Mouse (Mus musculus) macrophage (primary cell): ENCODE measurements at regions not wholly inside any gene's neighbourhood (a gene's known extent, or its start where the extent isn't known, plus 50 kb on each side); places are given as distances from the start of the nearest gene placed in this dataset.
"Not testable (repeated sequence)": the region's sequence is repeated elsewhere in the genome, so short reads cannot be mapped to it uniquely, and the experiment has no call there.

ENCODE experiments used
- H3K27ac ChIP-seq: fragments of 350-480 bp; formaldehyde crosslinking; 2 replicates; pipeline ENCODE4 v1.9.0; 2021
- H3K36me3 ChIP-seq: fragments of 350-480 bp; formaldehyde crosslinking; 2 replicates; pipeline ENCODE4 v1.9.0; 2021; ENCODE audit errors: inconsistent target
- H3K4me3 ChIP-seq: fragments of 350-480 bp; formaldehyde crosslinking; 2 replicates; pipeline ENCODE4 v1.9.0; 2021; ENCODE audit errors: inconsistent target
- H3K79me2 ChIP-seq: fragments of 350-480 bp; formaldehyde crosslinking; 2 replicates; pipeline ENCODE4 v1.9.0; 2021; ENCODE audit errors: inconsistent target
- WGBS: methylation state at CpG from one replicate; pipeline ENCODE4 v1.1.7; 2026; ENCODE audit warnings: inconsistent platforms; ENCODE audit not compliant: missing documents; 5-methylcytosine and 5-hydroxymethylcytosine counted together

GRCm38 (mm10) chr8:20495542-20495941, 119.2 kb upstream of the Gm21119 start:
- not testable (repeated sequence) for H3K79me2 ChIP-seq, H3K4me3 ChIP-seq, H3K27ac ChIP-seq, H3K36me3 ChIP-seq
- WGBS = no CpG with 5 or more reads among the region's 1 CpGs

- H3K4me3 ChIP-seq, H3K36me3 ChIP-seq, H3K79me2 ChIP-seq, H3K27ac ChIP-seq: not testable (repeated sequence)
- WGBS = 87% methylated on average over 1 of the region's 1 CpGs
These were observed 100.8 kb upstream of the Gm21119 start for GRCm38 (mm10) chr8:20513920-20514319.

GRCm38 (mm10) chr8:20516324-20516830, 98.3 kb upstream of the Gm21119 start:
- WGBS = 69% methylated on average over 2 of the region's 3 CpGs
- H3K4me3 ChIP-seq, H3K36me3 ChIP-seq, H3K27ac ChIP-seq, H3K79me2 ChIP-seq: not testable (repeated sequence)

- WGBS = 32% methylated on average over 1 of the region's 1 CpGs
- not testable (repeated sequence) for H3K27ac ChIP-seq, H3K4me3 ChIP-seq, H3K36me3 ChIP-seq, H3K79me2 ChIP-seq
These were observed 97.2 kb upstream of the Gm21119 start for GRCm38 (mm10) chr8:20517551-20517950.

- not testable (repeated sequence) for H3K27ac ChIP-seq, H3K4me3 ChIP-seq, H3K36me3 ChIP-seq, H3K79me2 ChIP-seq
These were observed 90.2 kb upstream of the Gm21119 start for GRCm38 (mm10) chr8:20524539-20524938.

- H3K4me3 ChIP-seq, H3K79me2 ChIP-seq, H3K27ac ChIP-seq, H3K36me3 ChIP-seq: not testable (repeated sequence)
- WGBS = no CpG with 5 or more reads among the region's 1 CpGs
These were observed 85.7 kb upstream of the Gm21119 start for GRCm38 (mm10) chr8:20529048-20529447.

GRCm38 (mm10) chr8:20539031-20539430, 75.7 kb upstream of the Gm21119 start:
- H3K4me3 ChIP-seq, H3K27ac ChIP-seq, H3K36me3 ChIP-seq, H3K79me2 ChIP-seq: not testable (repeated sequence)
- WGBS = 87% methylated on average over 4 of the region's 4 CpGs

GRCm38 (mm10) chr8:20544084-20544483, 70.6 kb upstream of the Gm21119 start:
- WGBS = 100% methylated on average over 2 of the region's 2 CpGs
- H3K4me3 ChIP-seq, H3K27ac ChIP-seq, H3K79me2 ChIP-seq, H3K36me3 ChIP-seq: not testable (repeated sequence)

- H3K4me3 ChIP-seq, H3K36me3 ChIP-seq, H3K79me2 ChIP-seq, H3K27ac ChIP-seq: not testable (repeated sequence)
- WGBS = no CpG with 5 or more reads among the region's 2 CpGs
These were observed 69.4 kb upstream of the Gm21119 start for GRCm38 (mm10) chr8:20545347-20545746.

- not testable (repeated sequence) for H3K4me3 ChIP-seq, H3K27ac ChIP-seq, H3K79me2 ChIP-seq, H3K36me3 ChIP-seq
- WGBS = no CpG with 5 or more reads among the region's 3 CpGs
These were observed 68.3 kb upstream of the Gm21119 start for GRCm38 (mm10) chr8:20546401-20546800.

- WGBS = 10% methylated on average over 24 of the region's 64 CpGs
- H3K79me2 ChIP-seq, H3K36me3 ChIP-seq, H3K27ac ChIP-seq: not testable (repeated sequence)
- peak overlapping the region; percentile 22; the same call in 1 of the 2 replicates for H3K4me3 ChIP-seq
These were observed 64.5 kb upstream of the Gm21119 start for GRCm38 (mm10) chr8:20550054-20550778.

- H3K27ac ChIP-seq, H3K36me3 ChIP-seq, H3K4me3 ChIP-seq, H3K79me2 ChIP-seq: not testable (repeated sequence)
- WGBS = no CpG with 5 or more reads among the region's 6 CpGs
These were observed 58.1 kb upstream of the Gm21119 start for GRCm38 (mm10) chr8:20556501-20557181.

GRCm38 (mm10) chr8:20557184-20557583, 57.5 kb upstream of the Gm21119 start:
- H3K79me2 ChIP-seq, H3K36me3 ChIP-seq, H3K27ac ChIP-seq, H3K4me3 ChIP-seq: not testable (repeated sequence)
- 81% methylated on average over 3 of the region's 8 CpGs for WGBS

- H3K36me3 ChIP-seq, H3K27ac ChIP-seq, H3K79me2 ChIP-seq, H3K4me3 ChIP-seq: not testable (repeated sequence)
- 38% methylated on average over 16 of the region's 47 CpGs for WGBS
These were observed 57.1 kb upstream of the Gm21119 start for GRCm38 (mm10) chr8:20557609-20558008.
